Mouse (Mus musculus) hindbrain, embryonic 15.5 days (tissue): ENCODE data around the gene Slc7a14. TPM values are rescaled to one million over a fixed set of nuclear protein-coding genes. Genes with fewer than 3 reads are reported as not detected.
"Not testable (repeated sequence)": the region's sequence is repeated elsewhere in the genome, so short reads cannot be mapped to it uniquely, and the experiment has no call there.

Experiments used
- ATAC-seq: fragments of 200-750 bp; cut with Nextera tagmentation; 2 replicates; pipeline ENCODE4 v1.8.0; 2017; ENCODE audit warnings: low read depth, moderate number of reproducible peaks, moderate TSS enrichment; ENCODE audit not compliant: low FRiP score
- H3K27ac ChIP-seq: fragments of 300-500 bp; sonication (generic); replicated peaks from 2 replicates; pipeline ENCODE4 v1.5.1; 2015; ENCODE audit warnings: mild to moderate bottlenecking, inconsistent platforms
- H3K27me3 ChIP-seq: fragments of 300-500 bp; sonication (generic); 2 replicates; pipeline ENCODE4 v1.6.1; 2015; ENCODE audit warnings: control low read depth, inconsistent platforms
- H3K36me3 ChIP-seq: fragments of 300-500 bp; sonication (generic); 2 replicates; pipeline ENCODE4 v1.6.1; 2015; ENCODE audit warnings: control low read depth, inconsistent platforms
- H3K4me1 ChIP-seq: fragments of 300-500 bp; sonication (generic); replicated peaks from 2 replicates; pipeline ENCODE4 v1.6.1; 2015; ENCODE audit warnings: control low read depth, inconsistent platforms
- H3K4me2 ChIP-seq: fragments of 300-500 bp; sonication (generic); 2 replicates; pipeline ENCODE4 v1.6.1; 2015; ENCODE audit warnings: moderate library complexity, mild to moderate bottlenecking, inconsistent platforms
- H3K4me3 ChIP-seq: fragments of 300-500 bp; sonication (generic); 2 replicates; pipeline ENCODE4 v1.5.1; 2015; ENCODE audit warnings: mild to moderate bottlenecking, inconsistent platforms
- H3K9ac ChIP-seq: fragments of 300-500 bp; sonication (generic); 2 replicates; pipeline ENCODE4 v1.6.1; 2015; ENCODE audit warnings: inconsistent platforms
- H3K9me3 ChIP-seq: fragments of 300-500 bp; sonication (generic); 2 replicates; pipeline ENCODE4 v1.6.1; 2016; ENCODE audit warnings: control low read depth, inconsistent platforms
- WGBS: fragments of 180-500 bp; shearing (Covaris S2); methylation state at CpG from one replicate; pipeline ENCODE4 v1.1.7; 2015; 5-methylcytosine and 5-hydroxymethylcytosine counted together
- polyA plus RNA-seq: library from polyadenylated mRNA; unstranded; fragments of >200 nt; fragmentation: Nextera tagmentation; extraction: Ambion mirVana; gene quantifications from 2 replicates; pipeline ENCODE4 v1.2.1, GENCODE M21; 2015

The Slc7a14 gene
- polyA plus RNA-seq, 1 experiment from 2014 or later = 6.8 TPM

DNA sequence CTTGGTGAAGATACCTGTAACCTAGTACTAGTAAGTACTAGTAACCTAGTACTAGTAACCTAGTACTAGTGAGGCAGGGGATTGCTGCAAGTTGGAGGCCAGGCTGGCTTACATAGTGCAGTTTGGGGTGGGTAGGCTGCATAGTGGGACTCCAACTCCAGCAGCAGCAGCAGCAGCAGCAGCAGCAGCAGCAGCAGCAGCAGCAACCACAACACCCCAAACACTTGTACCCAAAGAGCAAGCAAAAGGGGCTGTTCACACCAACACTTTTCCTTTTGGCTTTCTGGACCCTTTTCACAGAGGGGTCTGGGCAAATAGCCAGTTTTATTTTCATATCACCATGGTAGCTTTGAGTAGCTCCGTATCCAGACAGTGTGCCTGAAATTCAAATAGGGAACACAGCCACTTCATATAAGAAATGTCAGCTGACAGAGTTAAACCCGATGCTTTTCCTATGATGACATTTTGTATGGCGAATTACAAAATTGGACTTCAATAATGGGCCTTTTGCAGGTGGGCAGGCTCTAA lies 22.7 kb downstream of the Slc7a14 start:
- Histone ChIP-seq H3K36me3 (no peaks in the 10 kb centered on the region), H3K4me2 (no peak overlapping the region), H3K9me3 (no peaks in the 10 kb centered on the region), H3K27ac (no peak overlapping the region), H3K4me3 (no peak overlapping the region), H3K27me3 (no peaks in the 10 kb centered on the region), H3K4me1 (peaks cover 4% of the 10 kb centered on the region), H3K9ac (no peak overlapping the region)
- no peak; the same call in 1 of the 2 replicates for ATAC-seq
- 56% methylated on average over 3 of the region's 3 CpGs for WGBS

- Histone ChIP-seq H3K4me2 (no peak overlapping the region), H3K4me1 (no peaks in the 10 kb centered on the region; the same call in 1 of the 2 replicates), H3K36me3 (no peaks in the 10 kb centered on the region), H3K9ac (no peak overlapping the region), H3K27ac (no peak overlapping the region), H3K4me3 (no peak overlapping the region), H3K27me3 (no peaks in the 10 kb centered on the region), H3K9me3 (no peaks in the 10 kb centered on the region)
- ATAC-seq = no peak
- WGBS = 65% methylated on average over 2 of the region's 2 CpGs
Observed at GRCm38 (mm10) chr3:31281116-31281515, 29.1 kb downstream of the Slc7a14 start.

- no peak overlapping the region for H3K27ac ChIP-seq
- ATAC-seq = no peak
- 65% methylated on average over 2 of the region's 2 CpGs for WGBS
- no peak overlapping the region for H3K9ac ChIP-seq
- no peaks in the 10 kb centered on the region for H3K9me3 ChIP-seq
- no peaks in the 10 kb centered on the region for H3K27me3 ChIP-seq
- H3K4me2 ChIP-seq = no peak overlapping the region
- no peaks in the 10 kb centered on the region for H3K36me3 ChIP-seq
- no peaks in the 10 kb centered on the region for H3K4me1 ChIP-seq
- H3K4me3 ChIP-seq = no peak overlapping the region
Observed at GRCm38 (mm10) chr3:31274875-31275274, 35.3 kb downstream of the Slc7a14 start.

- not testable (repeated sequence) for H3K36me3 ChIP-seq, H3K4me1 ChIP-seq, H3K27me3 ChIP-seq, H3K9me3 ChIP-seq, ATAC-seq, H3K27ac ChIP-seq, H3K9ac ChIP-seq, H3K4me2 ChIP-seq, H3K4me3 ChIP-seq
Observed at GRCm38 (mm10) chr3:31273247-31273646, 36.9 kb downstream of the Slc7a14 start.

DNA sequence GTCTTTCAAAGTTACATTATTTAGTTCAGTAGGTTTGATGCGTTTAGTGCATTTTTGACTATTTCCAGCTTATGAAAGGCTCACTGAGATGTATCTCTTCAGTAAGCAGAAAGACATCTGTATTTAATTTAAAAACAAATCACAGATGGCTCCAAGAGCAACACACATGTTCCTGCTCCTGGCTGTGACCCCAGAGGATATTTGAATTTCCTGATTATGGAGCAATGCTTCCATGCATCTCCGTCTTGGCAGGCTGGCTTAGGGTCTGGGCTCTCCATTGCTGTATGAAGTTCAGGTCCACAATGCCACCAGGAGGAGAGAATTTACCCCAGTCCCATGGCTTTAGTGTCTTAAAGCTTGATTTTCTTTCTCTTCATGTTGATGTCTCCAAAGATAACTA lies 37.5 kb downstream of the Slc7a14 start:
- no peak for ATAC-seq
- Histone ChIP-seq H3K9me3 (no peaks in the 10 kb centered on the region), H3K9ac (no peak overlapping the region), H3K4me2 (no peak overlapping the region), H3K27ac (no peak overlapping the region), H3K36me3 (no peaks in the 10 kb centered on the region), H3K4me3 (no peak overlapping the region), H3K27me3 (no peaks in the 10 kb centered on the region), H3K4me1 (no peaks in the 10 kb centered on the region)
- WGBS = 70% methylated on average over 2 of the region's 2 CpGs

DNA sequence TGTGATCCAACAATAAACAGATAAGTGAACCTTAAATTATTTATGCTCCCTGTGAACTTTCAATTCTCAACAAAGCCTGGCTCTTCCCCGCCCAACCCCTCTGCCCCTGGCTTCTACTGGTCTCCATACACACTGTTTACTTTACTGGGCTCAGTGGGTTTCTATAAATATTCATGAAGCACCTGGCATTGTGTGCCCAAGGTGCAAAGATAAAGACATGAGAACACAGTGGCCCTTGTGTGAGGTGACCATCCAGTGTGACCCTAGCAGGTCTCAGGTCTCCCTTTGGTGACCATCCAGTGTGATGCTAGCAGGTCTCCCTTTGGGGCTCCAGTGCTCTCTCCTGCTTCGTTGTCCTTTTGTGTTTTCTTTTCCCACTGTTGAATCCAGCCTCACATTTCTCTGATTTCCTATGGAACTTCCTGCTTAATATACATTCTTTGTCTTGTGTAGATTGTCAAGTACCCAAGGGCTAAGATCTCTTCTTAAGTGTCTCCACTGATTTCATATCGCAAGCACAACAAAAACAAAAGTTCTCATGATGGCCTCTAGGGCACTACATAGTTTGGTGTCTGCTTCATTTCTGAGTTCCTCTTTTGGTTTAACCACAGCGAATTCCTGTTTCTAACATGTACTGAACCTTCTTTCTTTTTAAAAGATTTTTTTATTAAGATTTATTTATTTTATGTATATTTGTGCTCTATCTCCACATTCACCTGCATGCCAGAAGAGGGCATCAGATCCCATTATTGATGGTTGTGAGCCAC lies 40.4 kb downstream of the Slc7a14 start:
- Histone ChIP-seq H3K4me1 (no peaks in the 10 kb centered on the region), H3K36me3 (no peaks in the 10 kb centered on the region), H3K4me2 (no peak overlapping the region), H3K27me3 (no peaks in the 10 kb centered on the region), H3K27ac (no peak overlapping the region), H3K9ac (no peak overlapping the region), H3K4me3 (no peak overlapping the region), H3K9me3 (no peaks in the 10 kb centered on the region)
- no peak for ATAC-seq
- 81% methylated on average over 4 of the region's 4 CpGs for WGBS

GRCm38 (mm10) chr3:31267921-31268320 lies 42.3 kb downstream of the Slc7a14 start:
- H3K9ac ChIP-seq = no peak overlapping the region
- WGBS = 92% methylated on average over 2 of the region's 2 CpGs
- no peaks in the 10 kb centered on the region for H3K4me1 ChIP-seq
- no peaks in the 10 kb centered on the region for H3K9me3 ChIP-seq
- no peak for ATAC-seq
- no peak overlapping the region for H3K27ac ChIP-seq
- no peak overlapping the region for H3K4me2 ChIP-seq
- no peaks in the 10 kb centered on the region for H3K27me3 ChIP-seq
- no peaks in the 10 kb centered on the region for H3K36me3 ChIP-seq
- H3K4me3 ChIP-seq = no peak overlapping the region

- ATAC-seq = no peak
- H3K27me3 ChIP-seq = no peaks in the 10 kb centered on the region
- no peak overlapping the region for H3K4me3 ChIP-seq
- H3K4me2 ChIP-seq = no peak overlapping the region
- H3K4me1 ChIP-seq = no peaks in the 10 kb centered on the region; the same call in 1 of the 2 replicates
- no peaks in the 10 kb centered on the region for H3K36me3 ChIP-seq
- 89% methylated on average over 7 of the region's 7 CpGs for WGBS
- no peak overlapping the region for H3K9ac ChIP-seq
- no peak overlapping the region for H3K27ac ChIP-seq
- H3K9me3 ChIP-seq = no peaks in the 10 kb centered on the region
Observed at GRCm38 (mm10) chr3:31266941-31267340, 43.2 kb downstream of the Slc7a14 start.

DNA sequence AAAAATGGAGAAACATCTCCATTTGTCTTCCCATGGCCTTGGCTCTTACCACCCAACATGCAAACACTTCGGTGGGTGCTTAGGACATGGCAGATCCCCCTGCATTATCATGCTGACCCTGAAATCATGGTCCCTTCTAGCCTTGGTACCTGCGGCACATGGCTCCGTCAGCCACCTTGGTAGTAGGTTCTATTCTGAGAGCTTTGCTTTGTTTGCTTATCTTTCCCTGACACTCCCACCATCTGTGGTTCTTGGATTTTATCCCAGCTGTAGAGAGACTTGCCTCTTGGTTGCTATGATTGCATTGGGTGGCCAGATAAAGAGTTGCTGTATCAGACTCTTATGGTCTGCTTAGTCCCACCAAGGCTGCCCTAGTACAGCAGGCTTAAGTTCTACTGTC lies 46.6 kb downstream of the Slc7a14 start:
- Histone ChIP-seq H3K36me3 (no peaks in the 10 kb centered on the region), H3K4me2 (no peak overlapping the region), H3K27me3 (no peaks in the 10 kb centered on the region), H3K4me1 (no peaks in the 10 kb centered on the region; the same call in 1 of the 2 replicates), H3K27ac (no peak overlapping the region), H3K9ac (no peak overlapping the region), H3K4me3 (no peak overlapping the region), H3K9me3 (no peaks in the 10 kb centered on the region)
- 93% methylated on average over 3 of the region's 3 CpGs for WGBS
- ATAC-seq = no peak

DNA sequence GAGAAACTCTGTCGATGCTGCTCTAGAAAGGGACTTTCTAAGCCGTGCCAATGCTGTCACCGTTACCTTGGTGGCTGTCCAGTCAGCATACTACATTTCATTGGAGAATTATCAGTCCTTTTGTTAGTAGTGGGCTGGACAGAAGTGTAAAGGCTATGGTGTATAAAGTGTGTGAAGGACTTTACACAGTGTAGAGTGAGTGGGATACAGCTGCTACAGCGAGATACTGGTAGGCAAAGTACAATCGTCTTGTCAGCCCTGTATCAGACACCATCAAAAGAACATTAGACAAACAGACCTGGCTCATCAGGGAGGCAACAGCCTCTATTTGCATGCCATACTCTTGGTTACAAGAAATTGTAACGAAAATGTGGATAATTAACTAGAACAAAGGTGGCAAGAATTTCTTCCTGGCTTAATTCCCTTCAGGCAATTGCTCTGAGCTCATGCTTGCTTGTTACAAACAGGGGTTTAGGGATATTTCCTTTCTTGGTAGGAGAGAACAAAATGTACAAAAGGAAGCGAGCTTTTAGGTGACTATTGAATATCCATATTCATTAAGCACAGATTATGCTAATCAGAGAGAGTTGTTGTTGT lies 48.7 kb downstream of the Slc7a14 start:
- Histone ChIP-seq H3K9ac (no peak overlapping the region), H3K4me3 (no peak overlapping the region), H3K4me1 (no peaks in the 10 kb centered on the region; the same call in 1 of the 2 replicates), H3K9me3 (no peaks in the 10 kb centered on the region), H3K27ac (no peak overlapping the region), H3K36me3 (no peaks in the 10 kb centered on the region), H3K27me3 (no peaks in the 10 kb centered on the region), H3K4me2 (no peak overlapping the region)
- 56% methylated on average over 7 of the region's 7 CpGs for WGBS
- ATAC-seq = no peak

GRCm38 (mm10) chr3:31260964-31261346 lies 49.2 kb downstream of the Slc7a14 start:
- Histone ChIP-seq H3K4me3 (no peak overlapping the region), H3K36me3 (no peaks in the 10 kb centered on the region), H3K27me3 (no peaks in the 10 kb centered on the region), H3K27ac (no peak overlapping the region), H3K4me1 (no peaks in the 10 kb centered on the region; the same call in 1 of the 2 replicates), H3K4me2 (no peak overlapping the region), H3K9ac (no peak overlapping the region), H3K9me3 (no peaks in the 10 kb centered on the region)
- WGBS = 54% methylated on average over 3 of the region's 3 CpGs
- no peak for ATAC-seq

DNA sequence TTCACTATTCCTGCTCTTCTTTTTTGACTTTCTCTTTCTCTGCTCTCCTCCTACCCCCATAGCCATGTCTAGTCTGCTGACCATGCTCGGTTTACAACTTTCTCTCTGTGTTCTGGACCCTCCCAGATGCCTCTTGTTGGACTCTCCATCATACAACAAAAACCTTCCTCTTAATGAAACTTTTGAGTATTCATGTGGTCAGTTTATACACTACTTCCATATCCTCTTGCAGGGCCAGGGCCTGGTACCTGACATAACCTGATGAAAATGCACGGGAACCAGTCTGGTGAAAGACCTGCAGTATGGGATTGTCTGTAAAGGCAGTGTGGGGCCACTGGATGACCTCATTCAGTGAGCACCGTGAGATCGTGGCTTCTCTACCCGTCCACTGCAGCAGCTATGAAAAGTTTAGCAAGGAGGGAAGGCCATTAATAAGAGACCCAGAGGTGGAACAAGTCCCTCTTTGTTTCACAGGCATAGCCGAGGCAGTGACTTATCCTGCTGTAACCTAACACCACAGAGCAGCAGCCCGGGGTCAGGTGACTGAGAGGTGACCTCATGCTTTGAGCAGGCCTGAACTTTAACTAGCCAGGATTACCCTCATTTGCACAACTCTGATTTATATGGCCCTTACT lies 49.7 kb downstream of the Slc7a14 start:
- Histone ChIP-seq H3K4me2 (no peak overlapping the region), H3K4me1 (no peaks in the 10 kb centered on the region; the same call in 1 of the 2 replicates), H3K9me3 (no peaks in the 10 kb centered on the region), H3K36me3 (no peaks in the 10 kb centered on the region), H3K4me3 (no peak overlapping the region), H3K27ac (no peak overlapping the region), H3K9ac (no peak overlapping the region), H3K27me3 (no peaks in the 10 kb centered on the region)
- no peak for ATAC-seq
- 29% methylated on average over 7 of the region's 7 CpGs for WGBS
